Mouse (Mus musculus) CD8-positive naive resting alpha-beta T cell, adult 2 months (primary cell): ENCODE measurements at regions not wholly inside any gene's neighbourhood (a gene's known extent, or its start where the extent isn't known, plus 50 kb on each side); places are given as distances from the start of the nearest gene placed in this dataset.
A peak's percentile ranks its signal among the peaks of the same experiment; 100 is the strongest.

ENCODE experiments used
- DNase-seq, 2 experiments: peaks; one replicate each; pipeline ENCODE4 v3.0.0; 2022; ENCODE audit warnings: low read depth in 2 of 2, low spot score in 2 of 2

DNA sequence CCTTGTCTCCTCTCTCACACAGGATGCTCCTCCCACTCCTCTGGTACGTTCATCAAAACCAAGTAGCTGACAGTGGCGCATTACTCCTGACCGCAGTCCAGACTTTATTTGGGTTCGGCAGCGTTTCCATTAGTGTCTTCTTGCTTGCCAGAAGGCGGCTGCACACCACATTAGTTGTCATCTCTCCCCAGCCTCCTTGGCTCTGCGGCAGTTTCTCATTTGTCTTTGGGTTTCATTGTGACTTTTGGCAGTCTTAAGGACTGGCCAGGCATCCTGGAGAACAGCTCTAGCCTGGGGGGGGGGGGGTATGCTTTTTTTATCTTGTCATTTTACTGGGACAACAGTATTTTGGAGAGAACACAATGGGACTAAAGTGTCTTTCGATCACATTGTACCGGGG is 209.0 kb upstream of the Prickle1 start:
- no peak for DNase-seq

DNA sequence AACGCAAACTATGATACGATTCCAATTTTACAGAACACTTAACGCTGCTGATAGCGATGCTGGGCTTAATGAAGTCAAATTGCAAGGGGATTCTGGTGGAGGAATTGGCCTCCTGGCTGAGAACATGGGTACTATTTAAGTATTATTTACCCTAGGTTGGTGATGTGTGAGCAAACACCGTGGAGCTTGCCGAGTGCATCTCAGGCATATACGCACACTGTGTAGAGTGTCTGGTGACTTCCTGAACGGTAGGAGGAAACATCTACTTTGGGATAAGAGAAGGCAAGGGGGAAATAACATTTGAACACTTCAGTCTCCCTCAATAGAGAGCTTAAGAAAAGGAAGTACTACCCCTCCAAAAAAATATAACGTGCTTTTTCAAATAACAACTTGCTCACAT is 194.8 kb upstream of the Prickle1 start:
- no peak for DNase-seq

DNA sequence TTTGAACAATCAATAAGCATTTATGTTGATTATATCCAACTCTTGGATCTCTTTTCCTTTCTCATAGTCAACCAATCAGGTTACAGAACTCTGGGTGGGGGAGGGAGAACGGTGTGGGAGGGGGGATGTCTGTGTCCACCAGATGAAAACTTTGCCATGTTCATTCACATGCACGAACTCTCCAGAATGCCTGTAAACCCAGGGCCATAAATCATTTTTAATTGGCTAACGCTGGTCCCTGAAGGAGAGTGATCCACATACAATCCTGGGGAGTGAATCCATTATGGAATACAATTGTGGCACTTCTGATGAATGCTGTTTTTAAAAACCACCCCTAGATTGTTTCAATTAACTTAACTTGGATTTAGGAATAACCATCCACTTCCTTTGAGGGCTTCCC is 194.1 kb upstream of the Prickle1 start:
- DNase-seq = no peak

DNA sequence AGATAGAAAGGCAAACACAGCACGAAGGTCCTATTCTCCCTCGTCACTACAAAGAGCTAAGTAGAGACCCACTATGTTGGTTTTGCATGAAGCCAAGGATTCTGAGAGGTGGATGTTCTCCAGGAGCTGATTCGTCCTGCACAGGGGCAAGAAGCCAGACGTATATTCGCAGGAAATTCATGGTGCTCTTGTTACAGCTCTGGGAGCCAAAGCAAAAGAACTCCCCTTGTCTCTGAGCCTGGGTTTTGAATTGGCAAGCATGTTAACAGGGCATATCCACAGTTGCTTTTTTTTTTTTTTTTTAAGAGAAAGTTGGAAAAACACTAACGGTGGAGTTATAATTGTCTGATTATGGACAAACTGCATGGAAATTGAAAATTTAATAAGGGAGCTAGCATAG is 191.7 kb upstream of the Prickle1 start:
- no peak for DNase-seq

DNA sequence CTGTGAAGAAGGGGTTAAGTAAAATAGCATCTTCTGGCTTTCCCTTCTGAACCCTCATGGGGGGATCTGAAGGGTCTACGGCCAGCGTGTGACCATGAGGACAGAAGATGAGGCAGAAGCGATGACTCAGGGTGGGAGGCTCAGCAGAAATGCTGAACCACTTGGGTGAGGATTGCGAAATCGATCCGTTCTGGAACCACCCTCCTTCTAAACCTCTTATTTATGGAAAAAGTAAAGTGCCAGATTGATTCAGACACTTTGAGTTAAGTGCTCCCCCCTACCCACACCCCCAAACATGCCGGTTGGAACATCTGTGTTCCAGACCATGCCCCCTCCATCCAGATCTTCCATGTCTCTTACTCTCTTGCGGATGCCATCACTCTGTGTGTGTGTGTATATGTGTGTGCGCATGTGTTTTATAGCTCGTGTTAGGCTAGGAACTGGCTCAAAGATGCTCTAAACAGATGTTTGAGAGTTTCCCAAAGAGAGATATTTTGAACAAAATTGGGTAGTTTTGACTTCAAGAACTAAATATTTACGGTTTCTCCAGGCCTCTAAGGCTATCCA is 190.2 kb upstream of the Prickle1 start:
- DNase-seq = no peak

DNA sequence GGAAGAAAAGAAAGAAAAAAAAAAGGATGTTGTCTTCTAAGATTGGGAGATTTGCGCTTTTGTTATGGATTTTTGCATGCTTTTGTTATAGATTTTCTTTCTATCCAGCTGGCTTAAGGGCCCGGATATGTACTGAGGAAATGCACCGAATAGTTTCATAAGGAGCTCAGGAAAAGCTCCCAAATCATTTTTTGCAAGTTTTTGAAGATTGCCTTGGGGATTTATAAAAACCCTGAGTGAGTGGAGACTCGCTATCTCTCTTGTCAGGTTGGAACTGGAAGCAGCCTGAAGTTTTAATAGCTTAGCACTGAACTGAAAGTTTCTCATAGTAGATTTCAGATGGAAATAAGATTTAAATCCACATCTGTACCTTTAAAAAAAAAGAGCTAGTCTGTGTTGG is 188.0 kb upstream of the Prickle1 start:
- no peak for DNase-seq

DNA sequence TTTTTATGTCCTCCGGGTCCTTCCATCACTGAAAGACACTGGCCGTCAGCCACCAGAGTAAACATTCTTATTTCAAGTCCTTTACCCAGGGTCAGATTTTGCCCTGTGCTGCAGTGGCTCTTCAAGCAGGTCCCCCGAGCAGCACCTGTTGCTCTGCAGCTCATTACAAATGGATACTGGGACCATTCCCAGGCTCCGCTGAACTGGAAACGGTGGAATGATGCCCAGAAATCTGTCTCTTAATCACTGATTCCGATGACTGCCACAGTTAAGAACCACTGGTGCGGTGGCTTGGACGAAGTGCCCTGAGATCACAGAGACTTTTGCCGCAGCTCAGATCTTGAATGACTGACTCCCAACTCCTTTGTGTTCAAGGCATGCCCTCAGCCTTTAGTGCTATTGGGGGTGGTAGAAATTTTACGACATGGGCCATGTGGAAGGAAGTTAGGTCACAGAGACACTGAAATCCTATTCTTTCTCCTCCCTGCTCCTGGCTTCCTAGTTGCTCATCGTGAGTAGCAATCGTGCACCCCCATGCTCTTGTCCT is 179.6 kb upstream of the Prickle1 start:
- no peak for DNase-seq

DNA sequence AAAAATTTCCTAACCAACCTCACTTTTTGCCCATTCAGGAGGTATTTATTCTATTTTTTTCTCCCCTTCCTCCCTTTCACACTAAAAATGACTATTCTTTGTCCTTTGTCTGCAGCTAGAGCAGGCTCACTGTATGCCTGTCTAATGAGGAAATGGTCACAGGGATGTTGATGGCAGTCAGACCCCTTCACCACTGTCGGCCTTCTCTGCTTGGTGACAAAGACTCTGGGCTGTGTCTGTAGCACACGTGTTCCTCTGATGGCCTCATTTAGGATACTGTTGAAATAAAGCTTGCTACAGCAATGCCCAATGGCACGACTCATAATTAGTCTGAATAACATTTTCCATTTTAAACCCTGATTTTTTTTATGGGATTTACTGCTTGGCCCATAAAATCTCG is 178.6 kb upstream of the Prickle1 start:
- DNase-seq = no peak

DNA sequence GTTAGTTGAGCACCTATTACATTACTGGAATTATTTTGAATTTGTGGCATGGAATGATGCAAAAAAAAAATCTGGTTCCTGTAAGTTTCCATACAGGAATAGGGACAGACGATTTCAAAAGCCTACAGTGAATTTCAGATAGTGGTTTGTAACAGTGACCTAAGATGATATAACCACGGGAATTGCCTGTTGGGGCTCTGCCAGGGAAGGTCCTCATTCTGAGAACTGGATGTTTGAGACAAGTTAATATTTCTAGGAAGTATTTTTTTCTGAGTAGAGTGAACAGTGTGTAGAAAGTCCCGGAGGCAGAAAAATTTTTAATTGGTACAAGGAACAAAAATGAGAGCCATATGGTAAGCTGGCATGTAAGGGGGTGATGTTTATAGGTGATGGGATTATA is 171.3 kb upstream of the Prickle1 start:
- DNase-seq = no peak

DNA sequence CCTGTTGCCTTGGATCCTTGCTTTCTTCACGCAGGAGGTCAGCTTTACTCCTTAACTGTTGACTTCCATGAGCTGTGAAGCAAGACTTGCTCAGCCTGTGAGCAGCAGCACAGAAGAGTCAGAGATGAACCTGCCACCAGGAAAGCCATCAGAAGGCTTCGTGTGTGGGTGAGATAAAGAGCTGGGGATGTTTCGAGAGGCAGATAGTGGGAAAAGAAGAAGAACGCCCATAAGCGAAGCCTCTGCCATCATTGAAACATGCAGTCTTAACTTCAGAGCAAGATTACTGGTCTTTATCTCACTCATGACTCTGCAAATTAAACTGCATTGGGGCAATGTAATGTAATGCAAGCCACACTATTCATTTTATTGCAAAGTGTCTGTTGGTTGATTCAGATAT is 167.4 kb upstream of the Prickle1 start:
- no peak for DNase-seq

DNA sequence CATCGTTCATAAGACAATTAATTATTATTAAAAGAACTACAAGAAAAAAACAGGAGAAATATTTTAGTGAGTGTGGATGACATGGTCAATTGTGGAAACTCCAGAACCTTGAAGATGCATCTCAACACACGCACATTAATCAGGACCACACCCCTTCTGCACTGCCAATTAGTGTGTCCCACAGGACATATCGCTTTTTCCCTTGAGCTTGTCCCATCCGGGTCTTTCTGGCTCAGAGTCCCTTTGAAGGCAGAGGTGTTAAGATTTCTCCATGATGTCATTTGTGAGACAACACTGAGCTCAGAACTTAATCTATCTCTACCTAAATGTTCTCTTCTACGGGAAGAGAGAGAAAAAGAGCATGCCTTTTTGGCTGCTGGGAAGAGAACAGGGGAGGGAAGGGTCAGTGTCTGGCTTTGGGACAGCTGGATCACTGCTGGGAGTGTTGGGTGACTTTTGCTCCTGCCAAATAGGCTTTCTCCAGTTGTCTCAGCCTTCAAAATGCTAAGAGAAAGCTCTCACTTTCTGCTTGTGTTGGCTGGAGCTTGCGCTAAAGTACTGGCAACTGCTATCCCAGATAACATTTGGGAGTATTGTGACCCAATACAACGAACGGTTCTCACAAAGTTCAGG is 162.6 kb upstream of the Prickle1 start:
- no peak for DNase-seq

DNA sequence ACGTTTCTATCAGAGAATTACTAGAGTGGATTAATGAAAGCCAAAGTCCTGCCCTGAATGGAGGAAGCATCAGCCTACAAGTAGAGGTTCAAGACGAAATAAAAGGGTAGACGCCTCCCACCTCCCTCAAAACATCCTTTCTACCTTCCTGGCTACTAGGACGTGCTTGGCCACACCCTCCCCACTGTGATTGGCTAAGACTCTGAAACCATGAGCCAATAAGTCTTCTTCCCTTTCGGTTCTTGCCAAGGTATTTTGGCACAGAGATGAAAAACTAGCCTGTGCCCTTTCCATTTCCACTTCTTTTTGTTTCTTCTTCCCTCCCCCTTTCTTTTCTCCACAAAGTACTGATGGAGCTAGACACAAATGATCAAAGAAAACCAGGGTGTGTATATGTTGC is 160.3 kb upstream of the Prickle1 start:
- no peak for DNase-seq

DNA sequence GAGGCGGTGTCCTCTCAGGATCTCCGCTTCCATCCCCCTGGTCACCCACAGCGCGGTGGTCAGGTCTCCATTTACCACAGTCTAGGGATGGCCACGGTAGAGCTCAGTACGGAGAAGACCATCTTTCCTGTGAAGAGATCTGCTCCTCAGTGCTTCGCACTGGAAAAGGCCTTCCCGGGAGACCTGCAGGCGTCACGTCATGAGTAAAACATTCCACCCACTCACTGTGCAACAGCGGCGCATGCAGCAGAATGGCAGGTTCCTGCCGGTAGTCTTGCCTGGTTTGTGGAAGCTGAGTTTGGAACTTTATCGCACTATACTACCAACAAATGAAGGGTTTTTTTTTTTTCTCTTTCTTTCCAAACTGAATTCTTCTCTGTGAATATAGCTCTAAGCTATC is 156.1 kb upstream of the Prickle1 start:
- DNase-seq = no peak

DNA sequence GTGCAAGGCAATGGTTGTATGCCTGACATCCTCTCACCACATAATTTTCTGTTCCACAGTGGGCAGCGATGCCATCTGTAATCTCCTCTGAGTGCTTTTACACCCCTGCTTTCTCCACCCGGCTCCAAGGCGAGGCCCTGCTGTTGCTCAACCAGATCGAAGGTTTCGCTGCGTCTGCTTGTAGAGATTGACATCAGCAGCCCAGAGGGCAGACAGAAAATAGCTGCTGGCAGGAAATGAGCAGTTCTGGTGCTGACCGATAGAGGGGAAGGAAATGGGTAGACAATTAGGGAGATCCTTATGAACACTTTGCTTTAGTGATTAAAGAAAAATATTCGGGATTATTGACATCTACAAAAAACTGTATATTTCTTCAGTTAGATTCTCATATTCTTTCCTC is 155.3 kb upstream of the Prickle1 start:
- peak in 1 of 2 experiments; percentile 4 for DNase-seq

DNA sequence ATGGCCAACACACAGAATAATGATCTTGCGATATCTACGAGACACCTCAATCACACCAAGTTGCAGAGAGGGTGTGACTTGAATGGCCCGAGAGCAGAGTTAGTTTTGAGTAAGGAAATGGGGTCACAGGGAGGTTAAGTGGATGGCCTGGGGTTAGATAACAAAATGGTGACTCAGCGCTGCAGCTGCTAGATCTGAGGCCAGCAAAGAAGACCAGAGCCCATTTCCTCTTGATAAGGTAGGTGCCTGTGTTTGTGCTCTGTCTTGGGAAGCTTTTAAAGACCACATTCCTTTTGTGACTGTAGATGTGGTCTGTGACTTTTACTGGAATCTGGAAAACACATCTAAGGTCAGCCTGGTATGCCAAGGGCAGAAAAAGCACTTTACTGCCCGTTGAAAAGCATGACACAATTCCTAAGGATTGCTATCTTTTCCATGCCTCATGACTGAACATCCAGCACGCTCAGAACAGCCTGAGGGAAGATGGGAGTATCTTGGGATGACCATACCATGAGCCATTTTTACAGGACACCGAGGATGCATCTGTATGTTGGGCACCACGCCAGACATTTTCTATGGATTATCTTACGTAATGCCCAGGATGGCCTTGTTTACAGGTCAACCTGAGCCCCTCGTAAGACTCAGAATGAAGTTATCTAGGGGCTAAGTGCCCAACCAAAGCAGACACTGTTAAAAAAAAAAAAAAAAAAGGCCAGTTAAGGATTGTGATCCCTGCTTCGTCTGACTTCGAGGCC is 148.7 kb upstream of the Prickle1 start:
- no peak for DNase-seq

DNA sequence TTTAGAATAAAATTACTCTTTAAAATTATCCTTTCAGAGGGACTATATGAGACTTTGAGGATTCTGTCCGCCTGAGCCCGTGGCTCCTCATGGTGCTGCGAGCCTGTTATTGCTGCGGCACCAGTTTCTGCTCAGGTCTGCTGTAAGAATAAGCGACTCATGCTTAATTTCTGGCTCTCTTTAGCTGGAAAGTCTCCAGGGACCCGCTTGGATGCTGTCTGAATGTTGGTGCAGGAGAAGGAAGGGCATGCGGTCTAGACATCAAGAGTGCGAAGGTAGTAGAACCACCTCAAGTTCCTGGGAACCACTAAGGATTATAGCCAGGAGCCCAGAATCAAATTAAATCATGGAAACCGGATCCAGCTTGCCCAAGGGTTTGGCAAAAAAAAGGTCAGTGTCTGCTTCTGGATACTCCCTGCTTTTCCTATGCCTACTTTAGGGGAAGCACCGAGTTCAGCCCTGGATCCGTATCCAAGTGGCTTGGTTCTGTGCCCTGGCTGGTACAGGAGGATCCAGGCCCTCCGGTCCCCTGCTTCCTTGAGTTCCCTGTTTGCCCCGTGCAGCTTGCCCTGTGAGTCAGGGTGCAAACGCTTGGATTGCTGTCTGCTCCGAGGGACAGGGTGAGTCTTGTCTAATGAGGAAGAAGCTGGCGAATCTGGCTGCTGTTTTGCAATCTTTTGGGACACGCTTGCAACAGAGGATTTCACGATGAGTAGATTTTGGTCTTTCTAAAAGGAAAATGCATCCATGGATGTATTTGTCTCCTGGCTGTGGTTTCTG is 138.2 kb upstream of the Prickle1 start:
- DNase-seq = no peak

DNA sequence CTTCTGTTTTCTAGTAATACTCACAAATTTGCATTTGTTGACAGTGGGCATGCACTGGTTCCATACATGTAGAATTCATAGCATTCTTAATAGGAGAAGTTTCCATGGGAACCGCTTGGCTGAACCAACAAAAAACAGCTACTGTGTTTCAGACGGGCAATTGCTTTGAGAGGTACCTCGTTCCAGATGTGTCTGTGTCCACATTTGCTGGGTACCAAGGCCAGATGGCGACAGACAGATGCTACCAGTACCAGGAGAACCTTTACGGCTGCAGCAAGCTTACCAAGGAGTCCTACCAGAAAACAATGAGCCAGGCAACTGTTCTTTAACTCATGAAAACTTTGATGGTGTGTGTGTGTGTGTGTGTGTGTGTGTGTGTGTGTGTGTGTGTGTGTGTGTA is 137.1 kb upstream of the Prickle1 start:
- no peak for DNase-seq

DNA sequence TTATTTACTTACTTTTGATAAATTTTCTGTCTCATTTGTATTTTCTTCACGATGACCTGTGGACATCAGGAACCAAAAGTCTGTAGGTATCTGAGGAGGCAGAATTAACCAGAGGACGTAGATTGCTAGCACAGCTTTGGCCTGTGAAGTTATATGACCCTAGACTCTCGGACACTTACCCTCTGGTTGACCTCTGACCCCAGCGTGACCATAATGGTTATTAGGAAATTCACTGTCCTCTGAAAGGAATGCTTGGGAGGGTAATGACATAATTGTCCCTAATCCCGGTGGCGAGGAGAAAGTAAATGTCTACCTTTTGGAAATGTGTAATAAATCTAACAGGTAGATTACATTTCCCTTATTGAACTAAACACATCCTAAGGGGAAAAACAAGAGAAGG is 135.5 kb upstream of the Prickle1 start:
- no peak for DNase-seq

DNA sequence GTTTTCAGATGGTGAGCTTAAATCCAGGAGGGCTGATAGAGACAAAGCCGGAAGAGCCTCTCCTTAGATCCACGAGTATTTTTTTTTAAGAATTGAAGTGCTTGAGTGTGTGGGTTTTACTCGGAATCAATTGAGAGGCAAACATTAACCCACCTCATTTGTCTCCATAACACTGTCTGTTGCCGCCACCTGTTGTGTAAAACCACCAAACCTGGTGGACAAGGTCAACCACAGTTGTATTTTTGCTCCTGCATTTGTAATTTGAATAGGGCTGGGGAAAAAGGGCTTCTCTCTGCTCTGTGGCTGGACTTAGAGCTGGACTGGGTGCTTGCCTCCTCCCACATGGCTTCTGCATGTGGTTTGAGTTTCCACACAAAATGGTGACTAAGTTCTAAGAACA is 119.8 kb upstream of the Prickle1 start:
- no peak for DNase-seq

DNA sequence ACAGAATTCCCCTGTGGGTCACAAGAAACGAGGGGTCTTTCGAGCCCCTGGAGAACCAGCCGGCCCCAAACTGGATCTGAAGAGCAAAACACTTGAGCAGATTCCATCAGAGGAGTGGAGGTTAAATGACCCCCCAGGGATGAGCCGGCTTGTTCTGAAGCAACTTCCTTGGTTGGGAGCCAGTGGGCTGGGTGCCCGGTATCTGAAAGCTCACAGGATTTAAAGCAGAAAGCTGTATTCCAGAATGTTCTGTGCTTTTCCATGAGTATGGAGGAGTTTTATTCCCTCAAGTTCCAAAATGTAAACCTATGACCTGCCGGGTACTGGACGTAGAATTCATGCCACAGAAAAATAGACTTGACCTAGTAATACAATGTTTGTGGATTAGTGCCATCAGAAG is 117.7 kb upstream of the Prickle1 start:
- DNase-seq = no peak

DNA sequence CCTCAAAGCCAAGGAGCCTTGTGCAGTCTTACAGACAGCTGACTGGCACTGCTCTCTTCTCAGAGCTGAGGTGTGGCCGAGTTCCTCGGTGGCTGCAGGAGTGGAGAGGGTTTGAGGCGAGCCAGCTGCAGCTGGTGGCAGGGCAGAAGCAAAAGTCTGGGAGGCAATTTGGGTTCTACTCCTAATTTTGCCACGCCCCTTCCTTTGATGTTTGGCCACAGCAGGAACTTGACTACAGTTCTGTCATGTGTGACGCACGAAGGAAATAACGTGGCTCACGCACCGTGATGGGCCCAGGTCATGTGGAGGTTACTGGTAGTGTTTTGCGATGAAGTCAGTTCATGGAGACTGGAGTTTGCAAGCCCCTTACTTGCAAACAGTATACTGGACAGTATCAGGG is 116.9 kb upstream of the Prickle1 start:
- peak; percentile 49 to 64 for DNase-seq
